Mouse (Mus musculus) MEL (cell line): ENCODE data around the gene Cxcr1.
A peak's percentile ranks its signal among the peaks of the same experiment; 100 is the strongest.

Experiments used
- CTCF ChIP-seq, 3 experiments: IDR thresholded peaks in 2 of 3; conservative IDR thresholded peaks in 1 of 3; 2 replicates each; pipeline ENCODE4 v1.5.1; 2011 to 2012; ENCODE audit warnings: low read length in 3 of 3, low read depth in 2 of 3, mild to moderate bottlenecking in 2 of 3, improper control_type of control experiment in 1 of 3, inconsistent platforms in 1 of 3, mixed read lengths in 1 of 3, moderate library complexity in 1 of 3; ENCODE audit not compliant: control insufficient read depth in 1 of 3, insufficient read depth in 1 of 3, poor library complexity in 1 of 3, severe bottlenecking in 1 of 3
- GATA1 ChIP-seq: IDR thresholded peaks from 2 replicates; pipeline ENCODE4 v1.6.1; 2011; ENCODE audit warnings: low read depth, low read length, improper control_type of control experiment
- HCFC1 ChIP-seq: IDR thresholded peaks from 2 replicates; pipeline ENCODE4 v1.6.1; 2012; ENCODE audit warnings: low read depth, mild to moderate bottlenecking, inconsistent platforms, low read length, improper control_type of control experiment, moderate library complexity
- MAFK ChIP-seq: IDR thresholded peaks from 2 replicates; pipeline ENCODE4 v1.6.1; 2011; ENCODE audit warnings: low read depth, mild to moderate bottlenecking, low read length, improper control_type of control experiment, borderline replicate concordance
- MAX ChIP-seq: IDR thresholded peaks from 2 replicates; pipeline ENCODE4 v1.6.1; 2011; ENCODE audit warnings: low read length, improper control_type of control experiment
- POLR2A ChIP-seq, 2 experiments: IDR thresholded peaks; 2 replicates each; pipeline ENCODE4 v1.6.1; 2011 to 2012; ENCODE audit warnings: low read length in 2 of 2, mild to moderate bottlenecking in 2 of 2, control low read depth in 1 of 2, improper control_type of control experiment in 1 of 2, low read depth in 1 of 2, moderate library complexity in 1 of 2; ENCODE audit not compliant: control insufficient read depth in 1 of 2, insufficient read depth in 1 of 2, poor library complexity in 1 of 2
- SMC3 ChIP-seq: IDR thresholded peaks from 2 replicates; pipeline ENCODE4 v1.6.1; 2011; ENCODE audit warnings: low read depth, low read length, improper control_type of control experiment
- USF1 ChIP-seq: IDR thresholded peaks from 2 replicates; pipeline ENCODE4 v1.6.1; 2014; ENCODE audit warnings: low read depth, mild to moderate bottlenecking, inconsistent platforms, low read length, improper control_type of control experiment, moderate library complexity
- USF2 ChIP-seq, 2 experiments: IDR thresholded peaks; 2 replicates each; pipeline ENCODE4 v1.6.1; 2011 to 2012; ENCODE audit warnings: improper control_type of control experiment in 2 of 2, low read length in 2 of 2, borderline replicate concordance in 1 of 2, inconsistent platforms in 1 of 2, low read depth in 1 of 2, mild to moderate bottlenecking in 1 of 2; ENCODE audit not compliant: insufficient read depth in 1 of 2
- ZKSCAN1 ChIP-seq: IDR thresholded peaks from 2 replicates; pipeline ENCODE4 v1.6.1; 2012; ENCODE audit warnings: low read depth, mild to moderate bottlenecking, inconsistent platforms, low read length, improper control_type of control experiment, moderate library complexity

GRCm38 (mm10) chr1:74172722-74173121, 21.7 kb downstream of the Cxcr1 start:
- TF ChIP-seq GATA1 (peak; percentile 93), USF2 (IDR thresholded peaks at IDR 0.05; ENCODE audit: borderline replicate concordance in 1 of 2, insufficient read depth in 1 of 2, low read depth in 1 of 2, low read length in 2 of 2) (no peak), MAFK (no peak), USF1 (no peak), CTCF (IDR thresholded peaks at IDR 0.05 in 2 of 3, conservative IDR thresholded peaks at IDR 0.05 in 1 of 3; ENCODE audit: control insufficient read depth in 1 of 3, insufficient read depth in 1 of 3, low read depth in 2 of 3, low read length in 3 of 3, poor library complexity in 1 of 3, severe bottlenecking in 1 of 3) (no peak), SMC3 (no peak), POLR2A (IDR thresholded peaks at IDR 0.05; ENCODE audit: control insufficient read depth in 1 of 2, insufficient read depth in 1 of 2, low read depth in 1 of 2, low read length in 2 of 2, poor library complexity in 1 of 2) (no peak), HCFC1 (no peak), ZKSCAN1 (no peak), MAX (no peak)
